Mouse (Mus musculus): ENCODE measurements around the gene Fam199x. TPM values are rescaled to one million over a fixed set of nuclear protein-coding genes. Genes with fewer than 3 reads are reported as not detected.

Fam199x gene
- 15.5 and 16.1 TPM in 2 replicates for polyA plus RNA-seq (2016; fragmentation: Nextera tagmentation; extraction: Ambion mirVana)

DNA sequence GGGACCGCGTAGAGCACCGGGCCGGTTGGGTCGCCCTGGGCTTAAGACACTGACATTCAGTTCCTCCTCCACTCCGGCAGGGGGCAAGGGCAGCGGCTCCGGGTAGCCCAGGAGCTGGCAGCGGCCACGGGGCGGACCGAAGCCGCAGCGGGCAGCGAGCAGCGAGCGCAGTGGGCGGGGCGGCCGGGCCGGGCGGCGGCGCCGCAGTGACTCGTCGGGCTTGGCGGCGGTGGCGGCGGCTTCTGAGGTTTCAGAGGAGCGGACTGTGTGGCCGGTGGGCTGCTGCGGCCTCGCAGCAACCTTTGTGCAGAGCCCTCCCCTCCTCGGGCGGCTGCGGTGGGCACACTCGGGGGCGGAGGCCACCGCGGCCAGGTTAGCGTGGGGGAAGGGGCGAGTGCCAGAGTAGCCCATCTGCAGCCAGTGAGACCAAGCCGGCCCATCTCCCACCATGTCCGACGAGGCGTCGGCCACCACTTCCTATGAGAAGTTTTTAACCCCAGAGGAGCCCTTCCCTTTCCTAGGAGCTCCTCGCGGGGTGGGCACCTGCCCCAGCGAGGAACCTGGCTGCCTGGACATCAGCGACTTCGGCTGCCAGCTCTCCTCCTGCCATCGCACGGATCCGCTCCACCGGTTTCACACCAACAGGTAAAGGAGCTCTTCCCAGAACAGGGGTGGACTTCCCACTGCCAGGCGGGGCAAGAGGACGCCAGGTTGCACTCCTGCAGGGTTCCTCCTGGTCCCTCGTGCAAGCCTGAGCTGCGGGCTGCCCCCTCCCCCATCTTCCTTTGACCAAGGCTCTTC, at the start of gene Fam199x:
Gene Fam199x, plus strand, starts transcription at position 170 of the 801 bp plus-strand sequence.
- 12% methylated on average over 53 of the region's 62 CpGs for WGBS

DNA sequence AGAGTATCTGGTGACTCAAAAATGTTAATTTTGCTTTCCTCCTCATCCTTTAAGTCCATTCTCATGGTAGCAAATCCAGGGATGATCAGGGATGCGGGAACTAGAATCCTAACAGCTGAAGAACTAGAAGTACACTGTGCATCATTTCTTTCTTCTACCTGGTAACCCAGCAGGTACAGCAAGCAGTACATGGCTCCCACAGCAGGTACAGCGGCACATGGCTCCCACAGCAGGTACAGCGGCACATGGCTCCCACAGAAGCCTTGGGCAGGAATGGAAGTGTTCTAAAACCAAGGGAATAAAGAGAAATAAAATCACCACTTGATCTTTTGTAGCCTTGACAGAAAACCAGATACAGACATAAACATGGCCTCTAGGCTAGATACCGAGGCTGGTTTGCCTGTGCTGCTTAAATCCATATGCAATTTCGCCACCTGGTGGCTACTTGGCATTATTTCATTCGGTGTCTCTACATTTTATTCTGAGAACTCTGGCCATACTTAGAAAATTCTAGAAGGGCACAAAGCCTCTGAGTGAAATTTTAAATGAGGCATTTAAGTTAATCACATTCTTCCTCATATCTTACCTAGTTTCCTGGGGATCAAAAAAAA, 34.2 kb upstream of the Fam199x start:
- peak; percentile 43 for DNase-seq (ENCODE audit: low spot score)

More for the DNA sequence above, at the start of gene Fam199x:
- DNase-seq (ENCODE audit: low spot score): peak; percentile 75
- no peaks in the 10 kb centered on the region for H3K36me3 ChIP-seq
- H3K4me3 ChIP-seq: peak within 1 kb of the TSS; percentile 69
- peaks cover 4% of the 10 kb centered on the region; the same call in 1 of the 2 replicates for H3K4me1 ChIP-seq
- no peaks in the 10 kb centered on the region for H3K9me3 ChIP-seq (replicated peaks)
- H3K27ac ChIP-seq: peak within 1 kb of the TSS; percentile 89
- H3K27me3 ChIP-seq (ENCODE audit: low read depth, poor library complexity, severe bottlenecking): peaks cover 68% of the 10 kb centered on the region

DNA sequence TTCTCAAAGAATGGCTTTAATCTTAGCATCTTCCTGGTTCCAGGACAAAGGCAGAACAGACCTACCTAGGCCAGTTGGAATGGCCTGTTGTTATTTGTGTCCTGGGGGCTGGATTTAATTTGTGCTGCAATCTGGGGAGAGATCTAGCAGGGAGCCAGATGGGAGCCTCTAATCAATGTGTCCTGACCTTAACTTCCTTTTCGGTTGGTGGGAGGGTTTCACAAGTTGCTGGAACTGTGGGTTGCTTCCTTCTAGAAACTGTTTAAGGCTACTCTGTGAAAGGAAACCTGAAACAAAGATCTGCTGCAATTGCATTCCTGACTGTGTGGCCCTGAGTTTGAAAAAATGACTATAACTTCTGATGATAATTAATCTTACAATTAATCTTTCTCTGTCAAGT, 31.7 kb upstream of the Fam199x start:
- WGBS: 32% methylated on average over 1 of the region's 1 CpGs
- DNase-seq (ENCODE audit: low spot score): no peak
- H3K27me3 ChIP-seq (ENCODE audit: low read depth, poor library complexity, severe bottlenecking): 0 out of 2 replicates have a peak, but pooled peaks cover 6% of the 10 kb centered on the region

More for the DNA sequence above, 34.2 kb upstream of the Fam199x start:
- Histone ChIP-seq H3K4me3 (no peak overlapping the region), H3K36me3 (peaks cover 6% of the 10 kb centered on the region), H3K9me3 (replicated peaks) (no peaks in the 10 kb centered on the region), H3K27me3 (ENCODE audit: low read depth, poor library complexity, severe bottlenecking) (0 out of 2 replicates have a peak, but pooled peaks cover 13% of the 10 kb centered on the region), H3K27ac (no peak overlapping the region), H3K4me1 (no peaks in the 10 kb centered on the region)
- WGBS: 57% methylated on average over 6 of the region's 6 CpGs

DNA sequence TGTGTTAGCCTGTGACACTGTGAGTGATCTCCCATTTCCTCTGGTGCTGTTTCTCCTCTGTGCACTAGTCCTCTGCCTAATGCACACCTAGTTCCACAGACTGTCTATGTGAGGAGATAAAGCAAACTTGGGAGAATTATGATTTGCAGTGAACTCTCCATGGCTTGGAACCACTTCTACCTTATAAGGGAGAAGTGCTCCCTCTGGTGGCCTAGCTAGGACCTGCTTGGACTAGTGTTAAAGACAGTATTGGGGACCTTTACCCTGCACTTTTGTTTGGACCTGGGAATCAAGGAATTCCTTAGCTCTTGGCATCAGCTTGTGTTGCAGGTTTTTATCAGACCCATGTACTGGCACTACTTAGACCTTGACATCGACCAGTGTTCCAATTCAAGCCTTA, 30.1 kb upstream of the Fam199x start:
- peak; percentile 56 for DNase-seq (ENCODE audit: low spot score)
- Histone ChIP-seq H3K4me1 (no peaks in the 10 kb centered on the region), H3K27me3 (ENCODE audit: low read depth, poor library complexity, severe bottlenecking) (0 out of 2 replicates have a peak, but pooled peaks cover 7% of the 10 kb centered on the region), H3K4me3 (no peak overlapping the region), H3K36me3 (peaks cover 9% of the 10 kb centered on the region; the same call in 1 of the 2 replicates), H3K27ac (no peak overlapping the region), H3K9me3 (replicated peaks) (no peaks in the 10 kb centered on the region)
- 20% methylated on average over 1 of the region's 1 CpGs for WGBS

More for the DNA sequence above, 31.7 kb upstream of the Fam199x start:
- H3K4me3 ChIP-seq: no peak overlapping the region
- H3K36me3 ChIP-seq: peaks cover 9% of the 10 kb centered on the region; the same call in 1 of the 2 replicates
- H3K9me3 ChIP-seq (replicated peaks): no peaks in the 10 kb centered on the region
- no peaks in the 10 kb centered on the region for H3K4me1 ChIP-seq
- H3K27ac ChIP-seq: no peak overlapping the region

DNA sequence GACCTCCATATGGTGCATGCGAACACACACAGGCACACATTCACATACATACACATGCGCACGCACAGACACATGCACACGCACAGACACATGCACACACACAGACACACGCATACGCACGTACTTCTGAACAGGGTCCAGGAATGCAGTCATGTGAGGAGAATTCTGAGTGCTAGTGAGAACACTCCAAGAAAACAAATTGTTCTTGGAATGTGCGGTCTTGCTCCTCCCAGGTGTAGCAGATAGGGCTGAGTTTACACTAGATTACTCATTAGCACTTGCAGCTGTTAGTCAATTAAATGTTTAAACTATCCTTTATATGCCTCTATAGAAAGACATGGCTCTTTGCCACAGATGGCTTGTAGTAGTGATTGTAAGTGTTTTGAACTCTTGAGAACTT, 18.5 kb upstream of the Fam199x start:
- H3K9me3 ChIP-seq (replicated peaks): no peaks in the 10 kb centered on the region
- DNase-seq (ENCODE audit: low spot score): no peak
- peaks cover 7% of the 10 kb centered on the region; the same call in 1 of the 2 replicates for H3K36me3 ChIP-seq
- H3K4me3 ChIP-seq: no peak overlapping the region
- H3K4me1 ChIP-seq: no peaks in the 10 kb centered on the region
- peaks cover 21% of the 10 kb centered on the region for H3K27me3 ChIP-seq (ENCODE audit: low read depth, poor library complexity, severe bottlenecking)
- WGBS: 98% methylated on average over 8 of the region's 8 CpGs
- no peak overlapping the region for H3K27ac ChIP-seq

DNA sequence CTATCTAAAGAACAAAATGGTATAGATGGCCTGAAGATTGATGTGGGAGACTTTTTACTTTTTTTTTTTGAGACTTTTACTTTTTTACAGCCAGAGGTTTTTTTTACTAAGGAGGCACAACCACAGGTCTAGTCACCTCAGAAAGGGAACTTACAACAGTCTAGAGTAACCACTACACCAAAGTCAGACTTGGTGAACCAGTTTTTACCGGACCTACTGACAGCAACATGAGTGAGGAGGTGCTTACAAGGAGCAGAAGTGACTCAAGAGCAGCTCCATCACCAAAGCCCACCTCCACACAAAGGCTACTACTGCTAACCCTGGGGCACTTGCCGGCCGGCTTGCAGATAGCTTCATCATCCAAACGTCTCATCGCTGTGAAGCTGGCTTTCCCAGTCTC, 17.7 kb upstream of the Fam199x start:
- no peaks in the 10 kb centered on the region for H3K4me1 ChIP-seq
- WGBS: 89% methylated on average over 5 of the region's 5 CpGs
- no peak overlapping the region for H3K27ac ChIP-seq
- peaks cover 24% of the 10 kb centered on the region for H3K27me3 ChIP-seq (ENCODE audit: low read depth, poor library complexity, severe bottlenecking)
- DNase-seq (ENCODE audit: low spot score): no peak
- H3K9me3 ChIP-seq (replicated peaks): no peaks in the 10 kb centered on the region
- H3K4me3 ChIP-seq: no peak overlapping the region
- H3K36me3 ChIP-seq: peaks cover 7% of the 10 kb centered on the region; the same call in 1 of the 2 replicates

DNA sequence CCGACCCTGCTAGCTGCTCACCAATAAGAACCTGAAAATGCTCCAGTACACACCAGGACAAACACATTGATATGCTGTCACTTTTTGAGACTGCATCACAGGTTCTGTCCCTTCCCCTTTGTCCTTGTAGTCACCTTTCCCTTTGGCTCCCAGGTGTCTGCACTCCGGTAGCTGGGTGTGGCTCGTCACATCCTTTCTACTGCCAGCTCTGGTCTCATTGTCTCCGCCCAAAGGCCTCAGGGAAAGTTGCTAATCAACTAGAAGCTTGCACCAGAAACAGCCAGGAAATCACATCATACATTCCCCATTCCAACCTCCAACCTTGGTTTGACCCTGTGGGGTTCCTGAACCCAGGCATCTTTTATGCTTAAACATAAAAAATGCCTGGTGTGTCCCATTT, 15.1 kb upstream of the Fam199x start:
- no peak overlapping the region for H3K27ac ChIP-seq
- no peak for DNase-seq (ENCODE audit: low spot score)
- H3K9me3 ChIP-seq (replicated peaks): no peaks in the 10 kb centered on the region
- 72% methylated on average over 4 of the region's 4 CpGs for WGBS
- H3K4me3 ChIP-seq: no peak overlapping the region
- peaks cover 32% of the 10 kb centered on the region for H3K27me3 ChIP-seq (ENCODE audit: low read depth, poor library complexity, severe bottlenecking)
- H3K36me3 ChIP-seq: no peaks in the 10 kb centered on the region
- H3K4me1 ChIP-seq: 0 out of 2 replicates have a peak, but pooled peaks cover 2% of the 10 kb centered on the region

DNA sequence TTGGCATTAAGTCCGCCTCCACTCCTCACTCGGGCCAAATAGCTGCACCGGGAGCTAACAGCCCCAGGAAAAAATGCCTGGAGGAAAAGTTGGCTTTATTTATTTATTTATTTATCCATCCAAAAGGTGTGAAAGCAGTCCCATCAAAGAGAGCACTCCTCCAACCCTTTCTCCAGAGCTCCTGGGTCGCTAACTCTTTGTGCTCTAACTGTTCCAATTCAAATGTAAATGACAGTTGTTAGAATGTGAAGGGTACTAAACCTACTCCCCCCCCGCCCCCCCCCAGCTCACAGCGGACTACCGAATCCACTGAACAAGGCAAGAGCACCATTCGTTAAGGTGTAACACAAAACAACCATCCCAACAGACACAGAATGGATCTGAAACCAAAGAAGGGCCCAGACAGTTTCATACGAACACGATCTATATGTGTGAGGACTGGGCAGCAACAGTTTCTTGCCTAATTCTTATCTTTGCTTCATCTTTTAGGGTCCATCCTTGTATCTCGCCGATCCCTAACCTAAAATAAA, 11.9 kb upstream of the Fam199x start:
- Histone ChIP-seq H3K9me3 (replicated peaks) (no peaks in the 10 kb centered on the region), H3K4me1 (0 out of 2 replicates have a peak, but pooled peaks cover 2% of the 10 kb centered on the region), H3K27ac (peak overlapping the region; percentile 91), H3K4me3 (peak overlapping the region; percentile 55), H3K27me3 (ENCODE audit: low read depth, poor library complexity, severe bottlenecking) (peaks cover 24% of the 10 kb centered on the region), H3K36me3 (no peaks in the 10 kb centered on the region)
- WGBS: 11% methylated on average over 12 of the region's 12 CpGs
- DNase-seq (ENCODE audit: low spot score): no peak

DNA sequence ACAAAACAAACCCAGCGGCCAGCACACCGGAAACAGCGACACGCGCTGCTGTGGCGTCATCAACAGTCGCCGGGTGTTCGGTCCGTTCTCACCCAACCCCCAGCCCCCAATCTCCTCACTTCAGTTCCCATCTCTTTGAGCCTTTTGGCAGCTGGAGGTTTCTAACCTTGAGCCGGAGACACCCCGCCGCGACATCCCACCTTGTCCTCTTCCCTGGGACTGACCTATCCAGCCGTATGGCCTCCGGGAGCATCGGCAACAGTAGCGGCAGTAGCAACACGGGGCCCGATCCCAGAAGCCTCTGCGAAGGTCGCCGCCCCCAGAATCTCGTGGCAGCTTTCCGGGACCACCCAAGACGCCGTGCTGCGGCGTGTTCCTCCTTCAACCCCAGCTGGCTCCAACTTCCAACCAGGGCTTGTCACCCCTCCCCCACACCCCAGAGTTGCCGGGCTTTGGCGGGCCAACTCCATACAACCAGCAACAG, 11.4 kb upstream of the Fam199x start, which contains the start of gene Slc25a53:
Gene Slc25a53, minus strand, starts transcription at position 303 of the 484 bp plus-strand sequence.
- H3K27me3 ChIP-seq (ENCODE audit: low read depth, poor library complexity, severe bottlenecking): peaks cover 28% of the 10 kb centered on the region
- 12% methylated on average over 30 of the region's 31 CpGs for WGBS
- H3K27ac ChIP-seq: peak within 1 kb of the TSS; percentile 91
- H3K36me3 ChIP-seq: no peaks in the 10 kb centered on the region
- DNase-seq (ENCODE audit: low spot score): peak; percentile 90
- no peaks in the 10 kb centered on the region for H3K9me3 ChIP-seq (replicated peaks)
- 0 out of 2 replicates have a peak, but pooled peaks cover 2% of the 10 kb centered on the region for H3K4me1 ChIP-seq
- H3K4me3 ChIP-seq: peak within 1 kb of the TSS; percentile 55

DNA sequence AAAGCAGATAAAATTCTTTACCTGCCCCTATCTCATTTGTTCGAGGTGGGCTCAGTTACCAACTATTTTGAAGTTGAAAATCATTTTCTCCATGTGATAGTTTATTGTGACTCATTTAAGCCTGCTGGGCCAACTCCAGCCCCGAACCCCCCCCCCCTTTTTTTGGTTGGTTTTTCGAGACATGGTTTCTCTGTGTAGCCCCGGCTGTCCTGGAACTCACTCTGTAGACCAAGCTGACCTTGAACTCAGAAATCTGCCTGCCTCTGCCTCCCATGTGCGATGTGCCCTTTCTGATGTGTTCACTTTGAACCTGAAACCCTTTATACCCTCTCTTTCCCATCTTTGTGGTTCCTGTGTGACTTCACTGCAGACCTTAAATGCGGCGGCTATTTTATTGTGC, 10.9 kb upstream of the Fam199x start:
- 46% methylated on average over 7 of the region's 7 CpGs for WGBS
- H3K27ac ChIP-seq: peak overlapping the region; percentile 91

DNA sequence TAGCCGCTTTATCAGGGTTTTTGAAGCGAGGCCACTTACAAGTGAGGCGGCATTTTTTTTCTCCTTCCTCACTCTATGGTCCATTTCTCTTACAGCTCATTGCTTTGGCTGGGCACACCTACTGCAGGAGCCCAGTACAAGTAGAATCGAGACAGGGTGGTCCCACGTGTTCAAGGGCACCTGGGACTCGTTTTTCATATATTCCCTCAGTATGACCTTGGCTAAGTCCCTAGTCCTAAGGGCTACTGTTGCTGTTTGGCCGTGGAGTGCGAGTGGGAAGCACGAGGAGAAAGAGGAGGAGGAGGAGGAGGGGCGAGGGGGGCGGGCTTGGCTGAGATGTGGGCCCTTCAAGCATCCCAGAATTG, 352 bp upstream of the Fam199x start:
- Histone ChIP-seq H3K9me3 (replicated peaks) (no peaks in the 10 kb centered on the region), H3K27ac (peak overlapping the region; percentile 89), H3K27me3 (ENCODE audit: low read depth, poor library complexity, severe bottlenecking) (peaks cover 68% of the 10 kb centered on the region), H3K36me3 (no peaks in the 10 kb centered on the region), H3K4me3 (peak overlapping the region; percentile 69), H3K4me1 (peaks cover 4% of the 10 kb centered on the region; the same call in 1 of the 2 replicates)
- DNase-seq (ENCODE audit: low spot score): no peak
- WGBS: 9% methylated on average over 10 of the region's 11 CpGs

More for the DNA sequence above, 10.9 kb upstream of the Fam199x start:
- no peak for DNase-seq (ENCODE audit: low spot score)
- no peaks in the 10 kb centered on the region for H3K36me3 ChIP-seq
- peak overlapping the region; percentile 55 for H3K4me3 ChIP-seq
- H3K27me3 ChIP-seq (ENCODE audit: low read depth, poor library complexity, severe bottlenecking): peaks cover 29% of the 10 kb centered on the region
- H3K9me3 ChIP-seq (replicated peaks): no peaks in the 10 kb centered on the region
- H3K4me1 ChIP-seq: 0 out of 2 replicates have a peak, but pooled peaks cover 2% of the 10 kb centered on the region

DNA sequence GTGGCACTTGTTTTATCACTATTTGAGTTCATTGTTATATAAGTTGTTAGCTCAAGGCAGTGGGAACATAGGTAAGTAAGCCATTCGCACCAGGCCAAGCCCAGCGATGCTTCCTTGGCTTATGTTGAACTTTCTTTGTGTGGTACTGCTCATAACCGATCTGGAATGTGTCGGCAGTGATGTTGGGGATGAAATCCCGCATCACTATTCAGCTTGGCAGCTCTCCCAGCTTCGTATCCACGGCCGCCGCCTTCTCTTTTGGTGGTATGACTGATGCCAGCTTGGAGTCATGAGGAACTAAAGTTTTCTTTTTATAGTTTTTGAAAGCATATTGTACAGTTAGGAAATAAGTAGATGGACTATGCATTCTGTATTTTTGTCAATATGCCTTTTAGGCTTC, 13.8 kb downstream of the Fam199x start:
- H3K27ac ChIP-seq: no peak overlapping the region
- 0 out of 2 replicates have a peak, but pooled peaks cover 2% of the 10 kb centered on the region for H3K27me3 ChIP-seq (ENCODE audit: low read depth, poor library complexity, severe bottlenecking)
- H3K9me3 ChIP-seq (replicated peaks): no peaks in the 10 kb centered on the region
- no peaks in the 10 kb centered on the region for H3K4me1 ChIP-seq
- DNase-seq (ENCODE audit: low spot score): no peak
- H3K36me3 ChIP-seq: 0 out of 2 replicates have a peak, but pooled peaks cover 6% of the 10 kb centered on the region
- no peak overlapping the region for H3K4me3 ChIP-seq
- 88% methylated on average over 9 of the region's 9 CpGs for WGBS

All from limb, embryonic 10.5 days (tissue).